Mouse (Mus musculus): ENCODE measurements around the gene Clec12b. TPM values are rescaled to one million over a fixed set of nuclear protein-coding genes. Genes with fewer than 3 reads are reported as not detected.

Clec12b gene
- total and polyA plus RNA-seq, 3 experiments, result not detected

GRCm38 (mm10) chr6:129423734-129424072 is 38.0 kb upstream of the Clec12b start:
- H3K36me3 ChIP-seq (ENCODE audit: control insufficient read depth in 1 of 2, insufficient read depth in 2 of 2, low read length in 2 of 2), result no peaks in the 10 kb centered on the region; a peak in 1 of 4 replicates
- peaks cover 0 to 6% of the 10 kb centered on the region in 2 experiments; a peak in 2 of 4 replicates for H3K27me3 ChIP-seq (ENCODE audit: control insufficient read depth in 1 of 2, insufficient read depth in 2 of 2, low read length in 2 of 2)
- DNase-seq (ENCODE audit: low read depth, low spot score), result peak; percentile 70
- no peak overlapping the region for H3K4me3 ChIP-seq (ENCODE audit: control insufficient read depth in 1 of 2, insufficient read depth in 1 of 2, low read depth in 2 of 2, low read length in 2 of 2)
- no peaks in the 10 kb centered on the region for H3K79me2 ChIP-seq (ENCODE audit: control insufficient read depth, insufficient read depth, low read length, poor library complexity)
- peaks cover 0 to 3% of the 10 kb centered on the region in 2 experiments; a peak in 1 of 4 replicates for H3K4me1 ChIP-seq (ENCODE audit: control insufficient read depth in 1 of 2, insufficient read depth in 2 of 2, low read length in 2 of 2)
- H3K9me3 ChIP-seq (replicated peaks; ENCODE audit: insufficient read depth, low read length), result no peaks in the 10 kb centered on the region
- H3K9ac ChIP-seq (ENCODE audit: control insufficient read depth, low read depth, low read length, poor library complexity, severe bottlenecking), result no peak overlapping the region
- TF ChIP-seq CTCF (IDR thresholded peaks at IDR 0.05 in 2 of 3, conservative IDR thresholded peaks at IDR 0.05 in 1 of 3; ENCODE audit: control insufficient read depth in 1 of 3, insufficient read depth in 1 of 3, low read depth in 2 of 3, low read length in 3 of 3, poor library complexity in 1 of 3, severe bottlenecking in 1 of 3), result peak; percentile 66 to 98 (median 75)
- no peak for TF ChIP-seq RAD21 (IDR thresholded peaks at IDR 0.05; ENCODE audit: low read depth, low read length)
- no peak for TF ChIP-seq MEF2A (IDR thresholded peaks at IDR 0.05; ENCODE audit: extremely low read depth, insufficient replicate concordance, low read depth, low read length, poor library complexity, severe bottlenecking)
- TF ChIP-seq POLR2AphosphoS5 (IDR thresholded peaks at IDR 0.05; ENCODE audit: borderline replicate concordance, low read depth, low read length), result no peak
- TF ChIP-seq ZNF384 (IDR thresholded peaks at IDR 0.05; ENCODE audit: low read depth, low read length), result no peak
- TF ChIP-seq TAL1 (IDR thresholded peaks at IDR 0.05; ENCODE audit: low read length), result no peak
- no peak overlapping the region for H3K27ac ChIP-seq (ENCODE audit: control insufficient read depth, low read depth, low read length)

- no peaks in the 10 kb centered on the region for H3K9me3 ChIP-seq (replicated peaks; ENCODE audit: insufficient read depth, low read length)
- H3K36me3 ChIP-seq (ENCODE audit: control insufficient read depth in 1 of 2, insufficient read depth in 2 of 2, low read length in 2 of 2), result no peaks in the 10 kb centered on the region; a peak in 1 of 4 replicates
- no peak for DNase-seq (ENCODE audit: low read depth, low spot score)
- H3K9ac ChIP-seq (ENCODE audit: control insufficient read depth, low read depth, low read length, poor library complexity, severe bottlenecking), result no peak overlapping the region
- H3K27ac ChIP-seq (ENCODE audit: control insufficient read depth, low read depth, low read length), result no peak overlapping the region
- H3K27me3 ChIP-seq (ENCODE audit: control insufficient read depth in 1 of 2, insufficient read depth in 2 of 2, low read length in 2 of 2), result peaks cover 0 to 6% of the 10 kb centered on the region in 2 experiments; a peak in 2 of 4 replicates
- no peaks in the 10 kb centered on the region for H3K79me2 ChIP-seq (ENCODE audit: control insufficient read depth, insufficient read depth, low read length, poor library complexity)
- peaks cover 0 to 3% of the 10 kb centered on the region in 2 experiments; a peak in 1 of 4 replicates for H3K4me1 ChIP-seq (ENCODE audit: control insufficient read depth in 1 of 2, insufficient read depth in 2 of 2, low read length in 2 of 2)
- TF ChIP-seq MAFK (IDR thresholded peaks at IDR 0.05; ENCODE audit: borderline replicate concordance, low read depth, low read length) (no peak), MAZ (IDR thresholded peaks at IDR 0.05; ENCODE audit: low read depth, low read length) (no peak)
- no peak overlapping the region for H3K4me3 ChIP-seq (ENCODE audit: control insufficient read depth in 1 of 2, insufficient read depth in 1 of 2, low read depth in 2 of 2, low read length in 2 of 2)
Measured at GRCm38 (mm10) chr6:129423040-129423733, 37.5 kb upstream of the Clec12b start.

- Histone ChIP-seq H3K9ac (ENCODE audit: control insufficient read depth, low read depth, low read length, poor library complexity, severe bottlenecking) (no peak overlapping the region), H3K4me1 (ENCODE audit: control insufficient read depth in 1 of 2, insufficient read depth in 2 of 2, low read length in 2 of 2) (peaks cover 0 to 3% of the 10 kb centered on the region in 2 experiments; a peak in 1 of 4 replicates), H3K36me3 (ENCODE audit: control insufficient read depth in 1 of 2, insufficient read depth in 2 of 2, low read length in 2 of 2) (no peaks in the 10 kb centered on the region; a peak in 1 of 4 replicates), H3K79me2 (ENCODE audit: control insufficient read depth, insufficient read depth, low read length, poor library complexity) (no peaks in the 10 kb centered on the region), H3K27ac (ENCODE audit: control insufficient read depth, low read depth, low read length) (no peak overlapping the region), H3K4me3 (ENCODE audit: control insufficient read depth in 1 of 2, insufficient read depth in 1 of 2, low read depth in 2 of 2, low read length in 2 of 2) (no peak overlapping the region), H3K9me3 (replicated peaks; ENCODE audit: insufficient read depth, low read length) (no peaks in the 10 kb centered on the region), H3K27me3 (ENCODE audit: control insufficient read depth in 1 of 2, insufficient read depth in 2 of 2, low read length in 2 of 2) (peaks cover 1 to 10% of the 10 kb centered on the region in 2 experiments; a peak in 2 of 4 replicates)
- no peak for DNase-seq (ENCODE audit: low read depth, low spot score)
- TF ChIP-seq MXI1 (IDR thresholded peaks at IDR 0.05; ENCODE audit: low read depth, low read length), result no peak
- no peak for TF ChIP-seq HCFC1 (IDR thresholded peaks at IDR 0.05; ENCODE audit: low read depth, low read length)
- TF ChIP-seq RCOR1 (IDR thresholded peaks at IDR 0.05; ENCODE audit: low read depth, low read length), result no peak
- no peak for TF ChIP-seq TCF12 (IDR thresholded peaks at IDR 0.05; ENCODE audit: low read depth, low read length)
- no peak for TF ChIP-seq NRF1 (IDR thresholded peaks at IDR 0.05; ENCODE audit: insufficient read depth, low read depth, low read length, poor library complexity, severe bottlenecking)
- no peak for TF ChIP-seq GABPA (IDR thresholded peaks at IDR 0.05; ENCODE audit: low read depth, low read length)
Measured at GRCm38 (mm10) chr6:129422311-129422710, 36.6 kb upstream of the Clec12b start.
